Mouse (Mus musculus) embryonic facial prominence, embryonic 14.5 days (tissue): ENCODE results near the gene Map4k4. TPM values are rescaled to one million over a fixed set of nuclear protein-coding genes. Genes with fewer than 3 reads are reported as not detected.
A peak's percentile ranks its signal among the peaks of the same experiment; 100 is the strongest.

ENCODE experiments used
- ATAC-seq: fragments of 200-750 bp; cut with Nextera tagmentation; 2 replicates; pipeline ENCODE4 v1.8.0; 2017; ENCODE audit warnings: low read depth, moderate number of reproducible peaks, moderate TSS enrichment
- DNase-seq: peaks from one replicate; pipeline ENCODE4 v3.0.0-alpha.2; 2015; ENCODE audit warnings: low spot score
- H3K27ac ChIP-seq: fragments of 300-500 bp; sonication (generic); replicated peaks from 2 replicates; pipeline ENCODE4 v1.5.1; 2014; ENCODE audit warnings: low read depth, mild to moderate bottlenecking, low read length, moderate library complexity
- H3K27me3 ChIP-seq: fragments of 300-500 bp; sonication (generic); replicated peaks from 2 replicates; pipeline ENCODE4 v1.6.1; 2014; ENCODE audit warnings: low read length; ENCODE audit not compliant: control insufficient read depth, insufficient read depth
- H3K36me3 ChIP-seq: fragments of 300-500 bp; sonication (generic); 2 replicates; pipeline ENCODE4 v1.6.1; 2014; ENCODE audit warnings: low read length, mixed read lengths; ENCODE audit not compliant: control insufficient read depth, insufficient read depth
- H3K4me1 ChIP-seq: fragments of 300-500 bp; sonication (generic); 2 replicates; pipeline ENCODE4 v1.6.1; 2014; ENCODE audit warnings: antibody characterized with exemption, low read length; ENCODE audit not compliant: control insufficient read depth, insufficient read depth
- H3K4me2 ChIP-seq: fragments of 300-500 bp; sonication (generic); 2 replicates; pipeline ENCODE4 v1.6.1; 2014; ENCODE audit warnings: low read depth, mild to moderate bottlenecking, low read length, moderate library complexity, mixed read lengths
- H3K4me3 ChIP-seq: fragments of 300-500 bp; sonication (generic); 2 replicates; pipeline ENCODE4 v1.5.1; 2014; ENCODE audit warnings: low read depth, mild to moderate bottlenecking, low read length
- H3K9ac ChIP-seq: fragments of 300-500 bp; sonication (generic); 2 replicates; pipeline ENCODE4 v1.6.1; 2014; ENCODE audit warnings: low read depth, mild to moderate bottlenecking, low read length, moderate library complexity, mixed read lengths
- H3K9me3 ChIP-seq: fragments of 300-500 bp; sonication (generic); 2 replicates; pipeline ENCODE4 v1.6.1; 2016; ENCODE audit warnings: low read length; ENCODE audit not compliant: control insufficient read depth
- WGBS: fragments of 180-500 bp; shearing (Covaris S2); extraction: QIAGEN DNeasy Blood & Tissue Kit; methylation state at CpG from one replicate; pipeline ENCODE4 v1.1.7; 2014; 5-methylcytosine and 5-hydroxymethylcytosine counted together
- polyA plus RNA-seq: library from polyadenylated mRNA; unstranded; fragments of >200 nt; fragmentation: Nextera tagmentation; extraction: Ambion mirVana; gene quantifications from 2 replicates; pipeline ENCODE4 v1.2.1, GENCODE M21; 2014

Gene Map4k4
- polyA plus RNA-seq, 1 experiment from 2014 or later: 27.8 TPM

DNA sequence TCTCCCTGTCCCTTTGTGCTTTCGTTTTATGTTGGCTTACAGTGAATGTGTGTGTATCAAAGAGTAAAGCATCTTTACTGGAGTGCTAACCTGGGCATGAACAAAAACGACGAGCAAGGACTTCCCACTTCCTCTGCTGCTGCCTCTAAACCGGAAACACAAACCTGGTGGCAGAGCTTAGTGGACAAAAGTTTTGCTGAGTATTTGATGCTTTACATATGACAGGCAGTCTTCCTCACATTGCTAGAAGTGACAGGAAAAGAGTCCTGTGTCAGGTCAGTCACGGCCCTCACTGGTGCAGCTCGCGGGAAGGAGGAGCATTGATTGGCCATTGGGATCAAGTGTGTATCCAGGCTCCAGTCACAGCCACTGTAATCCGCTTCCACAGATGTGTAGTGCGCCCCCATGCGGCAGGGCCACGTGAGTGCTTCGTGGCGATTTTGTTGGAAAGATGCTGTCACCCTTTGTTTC, 35.7 kb downstream of the Map4k4 start:
- H3K9ac ChIP-seq: peak overlapping the region; percentile 46
- H3K4me2 ChIP-seq: peak overlapping the region; percentile 57
- H3K4me3 ChIP-seq: peak overlapping the region; percentile 28
- no peaks in the 10 kb centered on the region for H3K9me3 ChIP-seq
- H3K27ac ChIP-seq: peak overlapping the region; percentile 39
- WGBS: 2% methylated on average over 13 of the region's 13 CpGs
- H3K27me3 ChIP-seq: no peaks in the 10 kb centered on the region
- peak; percentile 85 for DNase-seq
- peaks cover 13% of the 10 kb centered on the region; the same call in 1 of the 2 replicates for H3K36me3 ChIP-seq
- H3K4me1 ChIP-seq: peaks cover 69% of the 10 kb centered on the region
- peak; percentile 77 for ATAC-seq

DNA sequence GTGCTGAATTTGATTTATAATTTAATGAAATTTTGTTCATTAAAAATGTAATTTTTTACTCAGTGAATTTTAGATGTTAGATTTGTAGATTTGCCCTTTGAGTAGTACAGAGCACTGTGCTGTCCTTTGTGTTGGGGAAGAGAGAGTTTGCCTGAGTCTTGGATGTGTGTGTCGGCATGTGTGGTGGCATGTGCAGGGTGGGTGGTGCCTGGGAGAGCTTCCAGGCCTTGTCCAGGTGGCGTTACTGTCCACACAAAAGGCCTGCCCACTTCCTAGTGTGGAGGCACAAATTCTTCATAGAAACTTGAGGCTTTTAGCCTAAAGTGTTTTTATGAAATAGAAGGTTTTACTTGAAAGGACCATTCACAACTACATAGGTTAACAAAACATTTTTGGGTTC, 36.2 kb downstream of the Map4k4 start:
- Histone ChIP-seq H3K27ac (no peak overlapping the region), H3K9ac (no peak overlapping the region), H3K4me1 (peaks cover 69% of the 10 kb centered on the region), H3K9me3 (no peaks in the 10 kb centered on the region), H3K36me3 (peaks cover 13% of the 10 kb centered on the region; the same call in 1 of the 2 replicates), H3K4me3 (no peak overlapping the region; the same call in 1 of the 2 replicates), H3K4me2 (no peak overlapping the region), H3K27me3 (no peaks in the 10 kb centered on the region)
- 53% methylated on average over 2 of the region's 2 CpGs for WGBS
- no peak for DNase-seq
- no peak for ATAC-seq

- DNase-seq: no peak
- Histone ChIP-seq H3K36me3 (peaks cover 12% of the 10 kb centered on the region; the same call in 1 of the 2 replicates), H3K9me3 (no peaks in the 10 kb centered on the region), H3K9ac (no peak overlapping the region), H3K4me3 (no peak overlapping the region), H3K27ac (no peak overlapping the region), H3K4me1 (peaks cover 69% of the 10 kb centered on the region), H3K27me3 (no peaks in the 10 kb centered on the region), H3K4me2 (no peak overlapping the region)
- no peak for ATAC-seq
- 24% methylated on average over 4 of the region's 4 CpGs for WGBS
Observed at GRCm38 (mm10) chr1:39937609-39938008, 36.9 kb downstream of the Map4k4 start.

- 82% methylated on average over 12 of the region's 12 CpGs for WGBS
- no peak overlapping the region for H3K9ac ChIP-seq
- no peak overlapping the region for H3K27ac ChIP-seq
Observed at GRCm38 (mm10) chr1:39939401-39939800, 38.7 kb downstream of the Map4k4 start.

GRCm38 (mm10) chr1:39940342-39940741, 39.6 kb downstream of the Map4k4 start:
- no peak for ATAC-seq
- Histone ChIP-seq H3K4me1 (peaks cover 77% of the 10 kb centered on the region), H3K9ac (no peak overlapping the region), H3K36me3 (no peaks in the 10 kb centered on the region), H3K4me2 (no peak overlapping the region), H3K27me3 (no peaks in the 10 kb centered on the region), H3K9me3 (no peaks in the 10 kb centered on the region), H3K27ac (no peak overlapping the region), H3K4me3 (no peak overlapping the region)
- 81% methylated on average over 2 of the region's 2 CpGs for WGBS
- no peak for DNase-seq

More at GRCm38 (mm10) chr1:39939401-39939800, 38.7 kb downstream of the Map4k4 start:
- no peak overlapping the region for H3K4me2 ChIP-seq
- ATAC-seq (no peak), DNase-seq (no peak)
- H3K27me3 ChIP-seq: no peaks in the 10 kb centered on the region
- no peaks in the 10 kb centered on the region for H3K36me3 ChIP-seq
- no peaks in the 10 kb centered on the region for H3K9me3 ChIP-seq
- H3K4me1 ChIP-seq: peaks cover 76% of the 10 kb centered on the region
- H3K4me3 ChIP-seq: no peak overlapping the region

- Histone ChIP-seq H3K27me3 (no peaks in the 10 kb centered on the region), H3K9me3 (no peaks in the 10 kb centered on the region), H3K36me3 (no peaks in the 10 kb centered on the region), H3K27ac (no peak overlapping the region), H3K4me2 (0 out of 2 replicates have a peak overlapping the region, but pooled peaks have one; percentile 8), H3K4me3 (no peak overlapping the region), H3K9ac (no peak overlapping the region), H3K4me1 (peaks cover 78% of the 10 kb centered on the region)
- ATAC-seq: no peak
- 60% methylated on average over 10 of the region's 10 CpGs for WGBS
- DNase-seq: no peak
Observed at GRCm38 (mm10) chr1:39941237-39942179, 40.8 kb downstream of the Map4k4 start.

GRCm38 (mm10) chr1:39942935-39943334, 42.2 kb downstream of the Map4k4 start:
- H3K9ac ChIP-seq: no peak overlapping the region
- H3K27ac ChIP-seq: peak overlapping the region; percentile 36
- H3K4me1 ChIP-seq: peaks cover 77% of the 10 kb centered on the region
- no peak for DNase-seq
- H3K9me3 ChIP-seq: no peaks in the 10 kb centered on the region
- ATAC-seq: no peak
- 27% methylated on average over 8 of the region's 8 CpGs for WGBS
- no peaks in the 10 kb centered on the region for H3K27me3 ChIP-seq
- no peak overlapping the region for H3K4me3 ChIP-seq
- no peaks in the 10 kb centered on the region for H3K36me3 ChIP-seq
- peak overlapping the region; percentile 21; the same call in 1 of the 2 replicates for H3K4me2 ChIP-seq

DNA sequence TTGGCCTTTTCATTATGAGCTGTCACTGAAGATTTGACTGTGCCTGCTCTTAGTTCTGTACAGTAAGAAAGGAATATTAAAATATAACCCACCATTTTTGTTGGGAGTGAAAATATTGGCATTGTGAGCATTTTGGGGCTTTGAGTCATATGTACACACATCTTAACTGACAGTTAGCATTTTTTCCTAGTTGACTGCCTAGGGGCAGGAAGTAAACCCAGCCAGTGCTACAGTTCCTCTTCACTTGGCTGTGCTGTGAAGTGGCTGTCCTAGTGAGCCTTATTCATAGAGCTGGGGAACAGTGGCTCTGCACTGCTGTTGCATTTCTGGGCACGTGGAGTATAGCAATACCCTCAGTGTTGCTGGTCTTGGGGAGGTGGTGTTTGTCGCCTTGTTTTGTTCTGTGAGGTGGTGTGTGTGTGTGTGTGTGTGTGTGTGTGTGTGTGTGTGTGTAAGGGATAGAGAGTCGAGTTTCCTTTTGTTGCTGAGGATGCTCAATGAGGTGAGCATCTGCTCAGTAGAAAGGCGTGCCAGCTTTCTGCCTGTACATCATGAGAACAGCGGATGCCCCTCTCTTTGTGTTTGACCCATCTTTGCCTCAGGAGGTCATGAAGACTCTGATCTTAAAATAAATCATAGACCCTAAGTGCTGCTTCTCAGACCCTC, 43.7 kb downstream of the Map4k4 start:
- no peaks in the 10 kb centered on the region for H3K9me3 ChIP-seq
- no peak for DNase-seq
- no peak overlapping the region for H3K4me2 ChIP-seq
- WGBS: 54% methylated on average over 5 of the region's 5 CpGs
- H3K27ac ChIP-seq: 0 out of 2 replicates have a peak overlapping the region, but pooled peaks have one; percentile 10
- ATAC-seq: no peak
- H3K4me3 ChIP-seq: no peak overlapping the region
- no peaks in the 10 kb centered on the region for H3K27me3 ChIP-seq
- H3K36me3 ChIP-seq: no peaks in the 10 kb centered on the region
- no peak overlapping the region for H3K9ac ChIP-seq
- peaks cover 82% of the 10 kb centered on the region for H3K4me1 ChIP-seq
